Mouse (Mus musculus): Measurements from ENCODE around the gene Loxl4.

- TF ChIP-seq CTCF (IDR thresholded peaks at IDR 0.05; ENCODE audit: low read depth, low read length): no peak
- TF ChIP-seq POLR2A (IDR thresholded peaks at IDR 0.05; ENCODE audit: extremely low read depth, insufficient read depth, low read length): no peak
These were observed 47.0 kb upstream of the Loxl4 start for GRCm38 (mm10) chr19:42659354-42660243.

Data from liver, adult 2 months (tissue).